Mouse (Mus musculus): Measurements from ENCODE around the gene Pced1a. TPM values are rescaled to one million over a fixed set of nuclear protein-coding genes. Genes with fewer than 3 reads are reported as not detected.
"Not testable (repeated sequence)": the region's sequence is repeated elsewhere in the genome, so short reads cannot be mapped to it uniquely, and the experiment has no call there.

Gene Pced1a
- polyA plus RNA-seq, 1 experiment, result 0.42 TPM

DNA sequence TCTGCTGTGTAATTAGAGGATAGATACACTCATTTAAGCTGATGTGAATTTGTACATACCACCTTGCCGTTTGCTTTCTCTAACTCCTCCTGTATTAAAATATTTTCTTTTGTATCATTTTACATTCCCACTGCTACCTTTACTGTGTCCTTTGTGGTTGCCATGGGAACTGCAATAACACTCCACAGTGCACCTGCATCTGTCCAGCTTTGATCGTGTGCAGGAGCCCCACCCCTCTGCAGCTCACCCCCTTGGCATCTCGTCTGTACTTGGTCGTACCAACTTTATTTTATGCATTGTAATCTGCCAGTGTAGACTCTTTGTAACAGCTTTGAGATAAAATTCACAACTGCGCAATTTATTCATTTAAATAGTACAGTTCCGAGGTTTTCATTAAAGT, 40.6 kb downstream of the Pced1a start:
- Histone ChIP-seq H3K4me3 (replicated peaks) (no peak overlapping the region), H3K9me3 (ENCODE audit: control insufficient read depth, low read length) (no peaks in the 10 kb centered on the region), H3K4me1 (ENCODE audit: control insufficient read depth) (no peaks in the 10 kb centered on the region), H3K36me3 (ENCODE audit: control insufficient read depth) (no peaks in the 10 kb centered on the region), H3K27me3 (ENCODE audit: control insufficient read depth) (peaks cover 6% of the 10 kb centered on the region; the same call in 1 of the 2 replicates)
- no peak for TF ChIP-seq TAL1 (IDR thresholded peaks at IDR 0.05; ENCODE audit: low read length)
- no peak for TF ChIP-seq GATA1 (IDR thresholded peaks at IDR 0.05; ENCODE audit: low read length)

DNA sequence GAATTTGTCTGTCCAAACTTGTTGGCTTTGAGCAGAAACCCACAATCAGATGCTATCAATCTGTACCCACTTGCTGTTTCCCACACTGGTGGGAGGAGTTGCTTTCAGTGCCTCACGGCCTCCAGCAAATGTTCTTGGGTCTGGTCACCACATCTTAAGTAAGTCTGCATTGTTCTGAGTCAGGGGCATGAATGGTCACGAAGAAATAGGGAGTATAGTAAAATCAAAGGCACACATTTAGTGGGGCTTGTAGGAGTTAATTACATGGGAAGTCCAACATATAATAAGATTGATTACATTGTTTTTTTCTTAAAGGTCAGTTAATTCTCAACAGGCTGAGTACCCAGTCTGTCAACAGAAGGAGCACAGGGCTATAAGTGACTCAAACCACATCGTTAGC, 41.3 kb downstream of the Pced1a start:
- no peaks in the 10 kb centered on the region for H3K36me3 ChIP-seq (ENCODE audit: control insufficient read depth)
- peaks cover 6% of the 10 kb centered on the region; the same call in 1 of the 2 replicates for H3K27me3 ChIP-seq (ENCODE audit: control insufficient read depth)
- TF ChIP-seq TAL1 (IDR thresholded peaks at IDR 0.05; ENCODE audit: low read length), result no peak
- TF ChIP-seq GATA1 (IDR thresholded peaks at IDR 0.05; ENCODE audit: low read length), result no peak
- no peaks in the 10 kb centered on the region for H3K9me3 ChIP-seq (ENCODE audit: control insufficient read depth, low read length)
- no peaks in the 10 kb centered on the region for H3K4me1 ChIP-seq (ENCODE audit: control insufficient read depth)
- no peak overlapping the region for H3K4me3 ChIP-seq (replicated peaks)

DNA sequence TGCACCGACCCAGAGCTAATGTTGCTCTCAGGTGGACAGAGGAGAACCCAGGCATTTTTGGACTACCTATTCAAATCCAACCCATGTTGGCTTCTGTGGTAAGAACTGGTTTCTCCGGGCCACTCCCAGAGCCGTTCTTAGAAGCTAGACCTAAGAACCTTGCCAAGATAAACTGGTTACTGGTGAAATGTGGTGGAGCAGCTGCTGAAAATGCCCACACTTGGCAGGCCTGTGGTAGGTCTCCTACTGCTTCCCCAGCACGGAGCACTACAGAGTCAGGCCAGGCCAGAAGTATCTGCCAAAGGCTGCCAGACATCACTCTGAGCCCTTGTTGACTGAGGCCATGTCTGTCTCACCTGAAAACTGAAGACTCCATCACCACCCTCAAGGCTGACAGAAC, 49.5 kb downstream of the Pced1a start:
- H3K36me3 ChIP-seq (ENCODE audit: control insufficient read depth), result no peaks in the 10 kb centered on the region
- H3K4me3 ChIP-seq (replicated peaks), result no peak overlapping the region
- TF ChIP-seq TAL1 (IDR thresholded peaks at IDR 0.05; ENCODE audit: low read length), result no peak
- TF ChIP-seq GATA1 (IDR thresholded peaks at IDR 0.05; ENCODE audit: low read length), result no peak
- H3K9me3 ChIP-seq (ENCODE audit: control insufficient read depth, low read length), result no peaks in the 10 kb centered on the region
- H3K27me3 ChIP-seq (ENCODE audit: control insufficient read depth), result peaks cover 2% of the 10 kb centered on the region
- H3K4me1 ChIP-seq (ENCODE audit: control insufficient read depth), result peaks cover 10% of the 10 kb centered on the region

DNA sequence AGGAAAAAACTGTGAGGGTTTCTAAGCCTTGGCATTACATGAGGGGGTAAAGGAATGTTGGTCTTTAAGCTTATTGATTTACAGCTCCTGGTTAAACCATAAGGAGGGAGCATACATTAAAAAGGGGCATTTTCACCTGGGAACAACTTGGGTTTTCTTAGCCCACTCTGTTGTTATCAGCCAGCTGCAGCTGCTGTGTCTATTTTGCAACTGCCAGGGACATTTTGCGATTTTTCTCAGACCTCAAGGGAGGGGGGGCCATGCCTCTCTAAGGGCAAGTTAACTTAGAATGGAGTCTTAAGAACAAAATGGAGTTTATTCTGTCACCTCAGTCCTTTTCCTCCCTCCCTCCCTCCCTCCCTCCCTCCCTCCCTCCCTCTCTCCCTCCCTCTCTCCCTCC, 51.5 kb downstream of the Pced1a start:
- H3K4me3 ChIP-seq (replicated peaks); H3K27me3 ChIP-seq (ENCODE audit: control insufficient read depth): not testable (repeated sequence)

DNA sequence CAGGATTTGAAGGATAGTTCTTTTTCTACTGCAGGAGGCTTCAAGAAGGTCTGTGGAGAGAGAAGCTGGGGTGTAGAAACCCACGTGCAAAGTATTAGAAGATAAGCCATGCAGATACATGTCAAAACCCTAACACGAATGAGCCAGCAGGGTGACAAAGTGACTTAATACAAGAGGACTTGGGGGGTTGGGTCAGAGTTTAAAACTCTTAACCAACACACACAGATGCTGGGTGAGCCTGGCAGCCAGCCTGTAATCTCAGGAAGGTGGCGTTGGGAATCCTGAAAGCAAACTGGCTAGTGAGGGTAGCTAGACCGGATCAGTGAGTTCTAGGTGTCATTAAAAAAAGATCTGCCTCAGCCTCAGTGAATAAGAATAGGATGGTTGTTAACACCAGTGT, 57.1 kb downstream of the Pced1a start:
- Histone ChIP-seq H3K36me3 (ENCODE audit: control insufficient read depth) (no peaks in the 10 kb centered on the region), H3K27me3 (ENCODE audit: control insufficient read depth) (peaks cover 46% of the 10 kb centered on the region), H3K4me3 (replicated peaks) (no peak overlapping the region)

More for the DNA sequence above, 51.5 kb downstream of the Pced1a start:
- H3K36me3 ChIP-seq (ENCODE audit: control insufficient read depth); H3K9me3 ChIP-seq (ENCODE audit: control insufficient read depth, low read length): not testable (repeated sequence)
- peaks cover 10% of the 10 kb centered on the region for H3K4me1 ChIP-seq (ENCODE audit: control insufficient read depth)

More for the DNA sequence above, 57.1 kb downstream of the Pced1a start:
- H3K9me3 ChIP-seq (ENCODE audit: control insufficient read depth, low read length), result no peaks in the 10 kb centered on the region
- H3K4me1 ChIP-seq (ENCODE audit: control insufficient read depth), result peaks cover 2% of the 10 kb centered on the region; the same call in 1 of the 2 replicates
- TF ChIP-seq GATA1 (IDR thresholded peaks at IDR 0.05; ENCODE audit: low read length) (no peak), TAL1 (IDR thresholded peaks at IDR 0.05; ENCODE audit: low read length) (no peak)

Other genes with a start within 250 kb of the Pced1a start
- 43.6 and 46.0 TPM in 2 replicates for gene Snrpb, start 245.3 kb downstream of the Pced1a start, polyA plus RNA-seq (2012)
- gene Tmc2, start 229.5 kb downstream of the Pced1a start, polyA plus RNA-seq (2012), result not detected in 2 replicates
- 6.1 and 6.4 TPM in 2 replicates for gene Nop56, start 150.3 kb downstream of the Pced1a start, polyA plus RNA-seq (2012)
- 6.8 and 9.7 TPM in 2 replicates for gene Idh3b, start 140.2 kb downstream of the Pced1a start, polyA plus RNA-seq (2012)
- gene Ebf4, start 129.5 kb downstream of the Pced1a start, polyA plus RNA-seq (2012), result not detected in 2 replicates
- gene Cpxm1, start 27.1 kb downstream of the Pced1a start, polyA plus RNA-seq (2012), result not detected in 2 replicates
- gene Gm28372, start 19.5 kb downstream of the Pced1a start, polyA plus RNA-seq (2012), result not detected in 2 replicates
- not detected in 2 replicates for gene 1700020A23Rik, start 19.4 kb downstream of the Pced1a start, polyA plus RNA-seq (2012)
- gene Tmem239, start 18.2 kb downstream of the Pced1a start, polyA plus RNA-seq (2012), result not detected in 2 replicates
- 1.2 and 1.3 TPM in 2 replicates for gene Vps16, start 362 bp downstream of the Pced1a start, polyA plus RNA-seq (2012)
- gene Ptpra, start 25.6 kb upstream of the Pced1a start, polyA plus RNA-seq (2012), result 1.2 and 1.9 TPM in 2 replicates
- gene Mrps26, start 139.0 kb upstream of the Pced1a start, polyA plus RNA-seq (2012), result 7.2 and 8.8 TPM in 2 replicates
- gene Oxt, start 151.5 kb upstream of the Pced1a start, polyA plus RNA-seq (2012), result not detected in 2 replicates
- not detected in 2 replicates for gene Avp, start 157.9 kb upstream of the Pced1a start, polyA plus RNA-seq (2012)
- 0.02 and 0.03 TPM in 2 replicates for gene Fastkd5, start 205.3 kb upstream of the Pced1a start, polyA plus RNA-seq (2012)
- 0.13 and 0.17 TPM in 2 replicates for gene Ubox5, start 205.3 kb upstream of the Pced1a start, polyA plus RNA-seq (2012)
- 0.34 and 0.38 TPM in 2 replicates for gene Lzts3, start 218.1 kb upstream of the Pced1a start, polyA plus RNA-seq (2012)
- 19.7 and 20.4 TPM in 2 replicates for gene Ddrgk1, start 240.0 kb upstream of the Pced1a start, polyA plus RNA-seq (2012)
- 0.41 and 1.0 TPM in 2 replicates for gene Itpa, start 242.9 kb upstream of the Pced1a start, polyA plus RNA-seq (2012)

Measured in erythroblast, embryonic 14.5 days (primary cell).